18 mouse cellular contexts compared by ENCODE assay signal in the genomic region with DNA sequence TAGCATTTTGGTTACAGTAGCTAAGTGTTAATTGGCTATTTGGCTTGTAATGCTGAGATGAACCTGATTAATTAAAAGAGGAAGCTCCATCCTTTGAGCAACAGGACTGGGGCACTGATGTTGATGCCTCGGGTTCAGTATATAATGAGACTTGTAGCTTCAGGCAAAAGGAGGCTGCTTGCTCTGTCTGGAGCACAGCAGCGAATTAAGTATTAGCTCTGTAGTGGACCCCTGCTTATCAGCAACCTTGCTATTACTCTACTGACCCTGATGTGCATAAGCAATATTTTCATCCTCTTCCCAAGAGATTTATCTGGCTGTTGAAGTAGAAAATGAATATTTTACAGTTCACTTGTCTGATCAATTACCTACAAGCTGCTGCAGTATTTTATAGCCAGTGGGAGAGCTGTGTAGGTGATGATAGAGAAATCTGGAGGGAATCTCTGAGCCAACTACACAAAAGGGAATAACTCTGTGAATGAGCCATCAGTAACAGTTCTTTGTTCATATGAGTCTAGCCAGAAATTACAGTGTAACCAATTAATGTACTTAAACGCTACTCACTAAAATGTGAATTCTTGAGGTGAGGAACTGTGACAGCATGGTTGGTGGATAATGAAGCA.
DNase-seq lines count a peak whose midpoint lies in the region; ATAC-seq lines count a peak whose summit lies in the region.
"Had no signal": no experiment of that assay in that cellular context is flagged by ENCODE, and none has a peak within 500 bp of the region (broad histone marks: within the 10 kb centered on the region; RNA-seq: fewer than 3 reads in every experiment).

No protein-coding gene starts in this region.

- H3K9ac ChIP-seq in forebrain, embryonic 11.5 days (ENCODE audit: low read length): no peak overlapping the region
- H3K9ac ChIP-seq in forebrain, embryonic 16.5 days (replicated peaks; ENCODE audit: low read depth, low read length): no peak overlapping the region
- H3K9ac ChIP-seq in midbrain, embryonic 13.5 days (replicated peaks): no peak overlapping the region
- H3K9ac ChIP-seq: embryonic facial prominence, embryonic 12.5 days; limb, embryonic 13.5 days had no signal

- H3K9me3 ChIP-seq in forebrain, embryonic 11.5 days (ENCODE audit: control insufficient read depth, low read length): no peaks in the 10 kb centered on the region
- no peaks in the 10 kb centered on the region for H3K9me3 ChIP-seq in forebrain, embryonic 10.5 days
- no peaks in the 10 kb centered on the region for H3K9me3 ChIP-seq in forebrain, embryonic 16.5 days (ENCODE audit: control insufficient read depth, low read length)
- H3K9me3 ChIP-seq in midbrain, embryonic 13.5 days: no peaks in the 10 kb centered on the region
- H3K9me3 ChIP-seq: embryonic facial prominence, embryonic 12.5 days; limb, embryonic 13.5 days had no signal

- no peaks in the 10 kb centered on the region for H3K36me3 ChIP-seq in forebrain, embryonic 11.5 days (ENCODE audit: control insufficient read depth, insufficient read depth, low read length)
- H3K36me3 ChIP-seq in forebrain, embryonic 10.5 days (replicated peaks): no peaks in the 10 kb centered on the region
- H3K36me3 ChIP-seq in forebrain, embryonic 16.5 days (ENCODE audit: control insufficient read depth, insufficient read depth): no peaks in the 10 kb centered on the region
- H3K36me3 ChIP-seq in midbrain, embryonic 13.5 days: no peaks in the 10 kb centered on the region
- H3K36me3 ChIP-seq: embryonic facial prominence, embryonic 12.5 days; limb, embryonic 13.5 days had no signal

- H3K27ac ChIP-seq in forebrain, embryonic 11.5 days (ENCODE audit: low read depth, low read length): no peak overlapping the region
- H3K27ac ChIP-seq in forebrain, embryonic 10.5 days: no peak overlapping the region
- H3K27ac ChIP-seq in forebrain, embryonic 16.5 days (ENCODE audit: low read length): no peak overlapping the region
- peak overlapping the region; percentile 62 for H3K27ac ChIP-seq in midbrain, embryonic 13.5 days
- H3K27ac ChIP-seq: embryonic facial prominence, embryonic 12.5 days; heart, adult 2 months; left cerebral cortex, adult 2 months; limb, embryonic 13.5 days had no signal

- H3K4me3 ChIP-seq in forebrain, embryonic 11.5 days (ENCODE audit: low read depth, low read length): no peak overlapping the region
- no peak overlapping the region for H3K4me3 ChIP-seq in forebrain, embryonic 10.5 days
- no peak overlapping the region for H3K4me3 ChIP-seq in forebrain, embryonic 16.5 days (replicated peaks; ENCODE audit: low read length)
- H3K4me3 ChIP-seq in midbrain, embryonic 13.5 days (replicated peaks): no peak overlapping the region
- H3K4me3 ChIP-seq: embryonic facial prominence, embryonic 12.5 days; heart, adult 2 months; left cerebral cortex, adult 2 months; limb, embryonic 13.5 days had no signal

- 0 out of 2 replicates have a peak, but pooled peaks have one; percentile 53 for ATAC-seq in forebrain, embryonic 11.5 days (replicated peaks; ENCODE audit: low FRiP score)
- ATAC-seq in forebrain, embryonic 16.5 days: peak; percentile 57
- peak; percentile 95 for ATAC-seq in midbrain, embryonic 13.5 days
- ATAC-seq in megakaryocyte-erythroid progenitor cell, adult 5-6 weeks (replicated peaks; ENCODE audit: low FRiP score, low TSS enrichment, poor library complexity, severe bottlenecking): no peak
- ATAC-seq: activated CD4-positive, CD25-positive, alpha-beta regulatory T cell, adult 4 months had no signal

- no peaks in the 10 kb centered on the region for H3K4me1 ChIP-seq in forebrain, embryonic 11.5 days (replicated peaks; ENCODE audit: control insufficient read depth, insufficient read depth, low read length)
- H3K4me1 ChIP-seq in forebrain, embryonic 10.5 days: no peaks in the 10 kb centered on the region
- H3K4me1 ChIP-seq in forebrain, embryonic 16.5 days (replicated peaks; ENCODE audit: control insufficient read depth, insufficient read depth, low read length): no peaks in the 10 kb centered on the region
- peaks cover 8% of the 10 kb centered on the region; the same call in 1 of the 2 replicates for H3K4me1 ChIP-seq in midbrain, embryonic 13.5 days (replicated peaks)
- H3K4me1 ChIP-seq: embryonic facial prominence, embryonic 12.5 days; limb, embryonic 13.5 days had no signal

- 70% methylated on average over 3 of the region's 3 CpGs for WGBS in forebrain, embryonic 11.5 days
- 72% methylated on average over 3 of the region's 3 CpGs for WGBS in forebrain, embryonic 10.5 days
- WGBS in forebrain, embryonic 16.5 days: 50% methylated on average over 3 of the region's 3 CpGs
- 60% methylated on average over 3 of the region's 3 CpGs for WGBS in midbrain, embryonic 13.5 days

- intact Hi-C loops in left cerebral cortex, postnatal 14 days (cut with DNase I): no loop called here

- no peak for DNase-seq in forebrain, embryonic 11.5 days (ENCODE audit: low spot score)
- DNase-seq in forebrain, embryonic 10.5 days (ENCODE audit: extremely low spot score, low spot score): no peak
- peak; percentile 42 for DNase-seq in retina, embryonic 14.5 days (ENCODE audit: low spot score)
- no peak for DNase-seq in adrenal gland, adult 8-10 months
- DNase-seq in left cerebral cortex, postnatal 14 days (ENCODE audit: low spot score in 2 of 2): no peak
- DNase-seq: cerebellum, adult 11 months; gastrocnemius, postnatal 10 days; heart, adult 2 months; lung, adult 18-20 months; lung, postnatal 4 days; right cerebral cortex, postnatal 4 days had no signal

- no peaks in the 10 kb centered on the region for H3K27me3 ChIP-seq in forebrain, embryonic 11.5 days (ENCODE audit: control insufficient read depth, insufficient read depth, low read length)
- H3K27me3 ChIP-seq in forebrain, embryonic 10.5 days (ENCODE audit: poor library complexity, severe bottlenecking): no peaks in the 10 kb centered on the region
- no peaks in the 10 kb centered on the region for H3K27me3 ChIP-seq in forebrain, embryonic 16.5 days (replicated peaks; ENCODE audit: control insufficient read depth, insufficient read depth, low read length)
- no peaks in the 10 kb centered on the region for H3K27me3 ChIP-seq in midbrain, embryonic 13.5 days
- H3K27me3 ChIP-seq: embryonic facial prominence, embryonic 12.5 days; limb, embryonic 13.5 days had no signal

- H3K4me2 ChIP-seq in forebrain, embryonic 11.5 days (ENCODE audit: low read depth, low read length, severe bottlenecking): no peak overlapping the region
- no peak overlapping the region for H3K4me2 ChIP-seq in forebrain, embryonic 16.5 days (ENCODE audit: low read length)
- H3K4me2 ChIP-seq in midbrain, embryonic 13.5 days (replicated peaks): 0 out of 2 replicates have a peak overlapping the region, but pooled peaks have one; percentile 9
- H3K4me2 ChIP-seq: embryonic facial prominence, embryonic 12.5 days; limb, embryonic 13.5 days had no signal
